Mouse (Mus musculus) right cerebral cortex, postnatal 25 days (tissue): ENCODE measurements around the gene Brinp1.

Experiments
- DNase-seq: peaks from one replicate; pipeline ENCODE4 v3.0.0; 2022

Brinp1 gene

GRCm38 (mm10) chr4:68806502-68806901, 147.7 kb downstream of the Brinp1 start:
- DNase-seq, result no peak

- DNase-seq, result peak; percentile 20
Measured at GRCm38 (mm10) chr4:68801923-68802855, 152.0 kb downstream of the Brinp1 start.

- no peak for DNase-seq
Measured at GRCm38 (mm10) chr4:68790003-68790402, 164.2 kb downstream of the Brinp1 start.

- DNase-seq, result no peak
Measured at GRCm38 (mm10) chr4:68788477-68788999, 165.7 kb downstream of the Brinp1 start.

GRCm38 (mm10) chr4:68787642-68788041, 166.6 kb downstream of the Brinp1 start:
- no peak for DNase-seq

DNA sequence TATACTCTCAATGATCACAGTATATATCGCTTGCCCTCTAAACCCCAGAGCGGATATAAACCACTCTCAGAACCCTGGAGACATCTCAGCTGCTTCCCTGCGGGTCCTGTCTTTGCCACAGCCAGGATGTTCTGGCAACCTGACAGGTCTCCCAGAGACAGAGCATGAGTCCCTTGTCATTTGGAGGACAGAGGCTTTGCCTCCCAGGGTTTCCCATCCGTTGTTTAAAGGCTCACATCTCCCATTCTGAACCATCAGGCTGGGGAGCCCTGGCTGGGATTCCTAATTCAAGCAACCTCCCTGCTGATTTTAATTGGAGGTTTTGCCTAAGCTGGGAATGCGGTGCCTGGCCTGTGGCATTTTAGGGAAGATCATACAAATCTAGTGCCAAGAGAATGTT, 185.9 kb downstream of the Brinp1 start:
- no peak for DNase-seq

- no peak for DNase-seq
Measured at GRCm38 (mm10) chr4:68767393-68767792, 186.8 kb downstream of the Brinp1 start.

DNA sequence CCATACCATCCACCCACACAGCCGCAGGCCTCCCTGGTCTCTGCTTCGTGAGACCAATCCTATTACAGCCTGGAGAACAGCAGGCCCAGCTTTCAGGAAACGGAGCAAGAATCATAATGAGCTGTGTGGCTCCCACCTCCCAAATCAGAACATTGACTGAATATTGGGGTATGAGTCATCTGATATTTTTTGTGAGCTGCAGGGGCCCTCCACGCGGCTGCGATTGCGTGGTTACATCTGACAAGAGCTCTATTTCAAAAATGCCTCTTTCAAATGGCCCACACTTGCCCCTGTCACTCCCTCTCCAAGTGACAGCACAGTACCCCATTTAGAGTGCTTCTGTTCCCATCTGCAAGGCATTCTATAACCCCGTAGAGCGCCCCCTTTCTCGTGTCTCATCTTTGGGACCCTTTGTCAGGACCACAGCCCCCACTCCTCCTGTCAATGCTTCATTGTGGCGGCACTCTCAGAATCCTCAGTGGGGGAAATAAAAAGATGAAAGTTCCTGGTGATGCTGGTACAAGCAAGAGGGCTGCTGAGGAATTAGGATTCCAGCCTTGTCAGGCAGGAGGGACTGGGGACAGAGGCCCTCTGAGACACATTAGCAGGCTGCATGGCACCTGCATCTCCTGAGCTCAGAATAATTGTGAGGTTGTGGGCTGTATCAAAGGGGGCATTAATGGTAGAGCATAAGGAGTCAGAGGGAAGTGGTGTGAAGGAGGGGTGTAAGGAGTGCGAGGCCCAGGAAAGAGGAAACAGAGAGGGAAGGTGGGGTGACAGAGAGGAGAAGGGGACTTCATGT, 188.2 kb downstream of the Brinp1 start:
- DNase-seq, result peak; percentile 34

- DNase-seq, result no peak
Measured at GRCm38 (mm10) chr4:68764937-68765336, 189.3 kb downstream of the Brinp1 start.

GRCm38 (mm10) chr4:68720983-68721382, 233.2 kb downstream of the Brinp1 start:
- no peak for DNase-seq
